Comparison of ENCODE assay signal across 22 mouse cellular contexts in the genomic region with DNA sequence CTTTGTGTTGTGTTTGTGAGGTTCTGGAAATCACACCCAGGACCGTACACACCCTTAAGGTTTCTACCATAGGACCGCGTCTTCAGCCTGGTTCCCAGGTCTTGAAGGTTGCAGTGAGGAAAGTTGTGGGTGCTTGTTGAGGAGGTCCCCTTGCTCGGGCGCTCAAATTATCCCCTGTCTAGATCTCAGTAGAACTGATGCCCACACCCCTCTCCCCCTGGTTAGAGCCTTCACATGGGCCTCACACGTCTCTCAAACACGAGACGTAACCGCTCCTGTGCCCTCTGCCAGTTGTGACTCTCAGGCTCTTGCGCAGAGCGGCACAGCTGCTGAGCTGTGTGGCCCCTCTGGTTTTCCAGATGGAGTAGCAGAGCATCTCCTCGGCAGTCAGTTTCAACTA. TPM values are rescaled to one million over a fixed set of nuclear protein-coding genes. Genes with fewer than 3 reads are reported as not detected.
DNase-seq lines count a peak whose midpoint lies in the region; ATAC-seq and TF ChIP-seq lines count a peak whose summit lies in the region.
"Had no signal": no experiment of that assay in that cellular context is flagged by ENCODE, and none has a peak within 500 bp of the region (broad histone marks: within the 10 kb centered on the region; RNA-seq: fewer than 3 reads in every experiment).

No protein-coding gene starts in this region.

- no peaks in the 10 kb centered on the region for H3K27me3 ChIP-seq in intestine, embryonic 15.5 days (replicated peaks)
- H3K27me3 ChIP-seq in intestine, embryonic 16.5 days (replicated peaks; ENCODE audit: control insufficient read depth, insufficient read depth, low read length) = no peaks in the 10 kb centered on the region
- H3K27me3 ChIP-seq in E14TG2a.4 (ENCODE audit: insufficient read depth, low read length) (no peaks in the 10 kb centered on the region), ES-Bruce4 (ENCODE audit: control insufficient read depth, insufficient read depth, low read length, poor library complexity, severe bottlenecking) (no peaks in the 10 kb centered on the region)
- no peaks in the 10 kb centered on the region for H3K27me3 ChIP-seq in kidney, embryonic 16.5 days (ENCODE audit: insufficient read depth, low read length)
- H3K27me3 ChIP-seq: embryonic facial prominence, embryonic 12.5 days; embryonic facial prominence, embryonic 15.5 days; forebrain, embryonic 15.5 days had no signal

- peak; percentile 52 for DNase-seq in R1 (ENCODE audit: low read depth, low spot score)
- no peak for DNase-seq in kidney, postnatal 14 days
- no peak for DNase-seq in embryo, embryonic 10.5 days (ENCODE audit: low spot score)
- DNase-seq: adrenal gland, postnatal 10 days; cerebellum, adult 18-20 months; cerebellum, adult 9-10 months; cerebellum, postnatal 14 days; gastrocnemius, postnatal 25 days; heart, adult 2 months had no signal

- WGBS in intestine, embryonic 15.5 days = 93% methylated on average over 12 of the region's 12 CpGs
- 93% methylated on average over 12 of the region's 12 CpGs for whole genome bisulfite sequencing in intestine, embryonic 16.5 days
- WGBS in kidney, embryonic 16.5 days = 93% methylated on average over 12 of the region's 12 CpGs

- peak overlapping the region; percentile 27; the same call in 1 of the 2 replicates for H3K4me2 ChIP-seq in intestine, embryonic 15.5 days (replicated peaks)
- no peak overlapping the region for H3K4me2 ChIP-seq in intestine, embryonic 16.5 days (ENCODE audit: low read depth, low read length)
- no peak overlapping the region for H3K4me2 ChIP-seq in kidney, embryonic 16.5 days (replicated peaks; ENCODE audit: low read depth, low read length)
- H3K4me2 ChIP-seq: embryonic facial prominence, embryonic 12.5 days; embryonic facial prominence, embryonic 15.5 days; forebrain, embryonic 15.5 days; heart, embryonic 11.5 days; hindbrain, embryonic 14.5 days had no signal

- no peak overlapping the region for H3K27ac ChIP-seq in intestine, embryonic 15.5 days
- no peak overlapping the region for H3K27ac ChIP-seq in intestine, embryonic 16.5 days (ENCODE audit: low read length)
- H3K27ac ChIP-seq in ES-Bruce4 (ENCODE audit: insufficient read depth, low read length) = peak overlapping the region; percentile 83
- H3K27ac ChIP-seq in kidney, embryonic 16.5 days (ENCODE audit: low read length) = no peak overlapping the region
- H3K27ac ChIP-seq: embryonic facial prominence, embryonic 12.5 days; embryonic facial prominence, embryonic 15.5 days; forebrain, embryonic 15.5 days; heart, adult 2 months; hindbrain, embryonic 14.5 days; hindbrain, postnatal 0 days had no signal

- no peak overlapping the region for H3K4me3 ChIP-seq in intestine, embryonic 15.5 days (replicated peaks)
- no peak overlapping the region for H3K4me3 ChIP-seq in intestine, embryonic 16.5 days (ENCODE audit: low read length)
- H3K4me3 ChIP-seq in E14TG2a.4 (replicated peaks; ENCODE audit: low read length) = peak overlapping the region; percentile 63
- peak overlapping the region; percentile 64 for H3K4me3 ChIP-seq in ES-Bruce4 (ENCODE audit: low read depth, low read length)
- H3K4me3 ChIP-seq in kidney, embryonic 16.5 days (ENCODE audit: low read length) = no peak overlapping the region
- H3K4me3 ChIP-seq: embryonic facial prominence, embryonic 12.5 days; embryonic facial prominence, embryonic 15.5 days; forebrain, embryonic 15.5 days; heart, adult 2 months had no signal

- no peak overlapping the region for H3K9ac ChIP-seq in intestine, embryonic 15.5 days
- no peak overlapping the region for H3K9ac ChIP-seq in intestine, embryonic 16.5 days (ENCODE audit: low read depth, low read length)
- peak overlapping the region; percentile 71 for H3K9ac ChIP-seq in ES-Bruce4 (ENCODE audit: low read depth, poor library complexity, severe bottlenecking)
- H3K9ac ChIP-seq in kidney, embryonic 16.5 days (replicated peaks; ENCODE audit: low read length) = no peak overlapping the region
- H3K9ac ChIP-seq: embryonic facial prominence, embryonic 12.5 days; embryonic facial prominence, embryonic 15.5 days; forebrain, embryonic 15.5 days; hindbrain, embryonic 14.5 days had no signal

- peaks cover 12% of the 10 kb centered on the region; the same call in 1 of the 2 replicates for H3K4me1 ChIP-seq in intestine, embryonic 15.5 days (replicated peaks)
- H3K4me1 ChIP-seq in intestine, embryonic 16.5 days (ENCODE audit: control insufficient read depth, insufficient read depth, low read length) = peaks cover 26% of the 10 kb centered on the region
- H3K4me1 ChIP-seq in E14TG2a.4 (replicated peaks; ENCODE audit: low read depth, low read length) (peaks cover 80% of the 10 kb centered on the region), ES-Bruce4 (ENCODE audit: control insufficient read depth, insufficient read depth, low read length) (peaks cover 7% of the 10 kb centered on the region)
- H3K4me1 ChIP-seq in kidney, embryonic 16.5 days (ENCODE audit: insufficient read depth, low read length) = no peaks in the 10 kb centered on the region
- H3K4me1 ChIP-seq: embryonic facial prominence, embryonic 12.5 days; forebrain, embryonic 15.5 days had no signal

- TF ChIP-seq EP300 in ES-Bruce4 (IDR thresholded peaks at IDR 0.05; ENCODE audit: insufficient read depth, low read depth, low read length) = no peak

- H3K9me3 ChIP-seq in intestine, embryonic 15.5 days = no peaks in the 10 kb centered on the region
- H3K9me3 ChIP-seq in intestine, embryonic 16.5 days (ENCODE audit: control insufficient read depth, low read length) = no peaks in the 10 kb centered on the region
- H3K9me3 ChIP-seq in E14TG2a.4 (ENCODE audit: low read length) = no peaks in the 10 kb centered on the region
- no peaks in the 10 kb centered on the region for H3K9me3 ChIP-seq in ES-Bruce4 (replicated peaks; ENCODE audit: control insufficient read depth, insufficient read depth, low read length, poor library complexity, severe bottlenecking)
- no peaks in the 10 kb centered on the region for H3K9me3 ChIP-seq in kidney, embryonic 16.5 days (ENCODE audit: low read length)
- H3K9me3 ChIP-seq: embryonic facial prominence, embryonic 12.5 days; embryonic facial prominence, embryonic 15.5 days; forebrain, embryonic 15.5 days had no signal

- H3K36me3 ChIP-seq in intestine, embryonic 15.5 days = no peaks in the 10 kb centered on the region
- H3K36me3 ChIP-seq in intestine, embryonic 16.5 days (ENCODE audit: control insufficient read depth, insufficient read depth, low read length) = no peaks in the 10 kb centered on the region
- H3K36me3 ChIP-seq in E14TG2a.4 (ENCODE audit: insufficient read depth, low read length) (no peaks in the 10 kb centered on the region), ES-Bruce4 (ENCODE audit: control insufficient read depth, insufficient read depth, low read length, poor library complexity, severe bottlenecking) (no peaks in the 10 kb centered on the region)
- H3K36me3 ChIP-seq in kidney, embryonic 16.5 days (ENCODE audit: insufficient read depth, low read length) = no peaks in the 10 kb centered on the region
- H3K36me3 ChIP-seq: embryonic facial prominence, embryonic 12.5 days; embryonic facial prominence, embryonic 15.5 days; forebrain, embryonic 15.5 days had no signal

- no peak for TF ChIP-seq POLR2A in ES-Bruce4 (IDR thresholded peaks at IDR 0.05; ENCODE audit: insufficient read depth, low read length)

- TF ChIP-seq CTCF in E14TG2a.4 (conservative IDR thresholded peaks at IDR 0.05; ENCODE audit: low read length) = no peak
- TF ChIP-seq CTCF in ES-Bruce4 (IDR thresholded peaks at IDR 0.05; ENCODE audit: low read depth, low read length) = no peak

- no peak for ATAC-seq in intestine, embryonic 15.5 days
- ATAC-seq in intestine, embryonic 16.5 days = no peak
- ATAC-seq in kidney, embryonic 16.5 days (ENCODE audit: low FRiP score, low TSS enrichment) = no peak
- ATAC-seq: CD4-positive, CD25-positive, alpha-beta regulatory T cell, adult 4 months; forebrain, embryonic 15.5 days; hindbrain, postnatal 0 days; inflammation-experienced regulatory T-cells, adult 6 months had no signal

RNA-seq across cellular contexts. Expression of gene Slc20a1, which starts 48.4 kb away (rescaled TPM):
- 33.6 and 35.4 TPM in 2 replicates for polyA plus RNA-seq in intestine, embryonic 15.5 days (2015; fragmentation: Nextera tagmentation; extraction: Ambion mirVana)
- 28.8 and 30.4 TPM in 2 replicates for polyA plus RNA-seq in intestine, embryonic 16.5 days (2015; fragmentation: Nextera tagmentation; extraction: Ambion mirVana)
- 224 and 225 TPM in 2 replicates for polyA plus RNA-seq in ES-Bruce4 (2011; ENCODE audit: insufficient read depth, insufficient read length, low read depth, missing spikeins)
- polyA plus RNA-seq in kidney, embryonic 16.5 days (2015; fragmentation: Nextera tagmentation; extraction: Ambion mirVana) = 28.3 and 31.3 TPM in 2 replicates

RNA-seq across cellular contexts. Expression of gene Ckap2l, which starts 50.1 kb away (rescaled TPM):
- polyA plus RNA-seq in intestine, embryonic 15.5 days (2015; fragmentation: Nextera tagmentation; extraction: Ambion mirVana) = 34.2 and 35.8 TPM in 2 replicates
- polyA plus RNA-seq in intestine, embryonic 16.5 days (2015; fragmentation: Nextera tagmentation; extraction: Ambion mirVana) = 30.9 and 32.7 TPM in 2 replicates
- polyA plus RNA-seq in ES-Bruce4 (2011; ENCODE audit: insufficient read depth, insufficient read length, low read depth, missing spikeins) = 53.1 and 58.1 TPM in 2 replicates
- 43.7 and 52.2 TPM in 2 replicates for polyA plus RNA-seq in kidney, embryonic 16.5 days (2015; fragmentation: Nextera tagmentation; extraction: Ambion mirVana)

Comparison
In these comparisons a context has a peak if more than half of its experiments do, and no peak if none do; other contexts are left out.
1. H3K4me3 ChIP-seq: peak in E14TG2a.4 (single experiment) and ES-Bruce4 (single experiment); none in intestine, embryonic 15.5 days (single experiment), intestine, embryonic 16.5 days (single experiment) and kidney, embryonic 16.5 days (single experiment).